Mouse (Mus musculus): ENCODE measurements at regions not wholly inside any gene's neighbourhood (a gene's known extent, or its start where the extent isn't known, plus 50 kb on each side); places are given as distances from the start of the nearest gene placed in this dataset.

- no peak for DNase-seq (ENCODE audit: low spot score in 2 of 2)
Observed at GRCm38 (mm10) chr3:120898258-120898657, 273.2 kb downstream of the Rwdd3 start.

GRCm38 (mm10) chr3:120897758-120898157, 273.7 kb downstream of the Rwdd3 start:
- no peak for DNase-seq (ENCODE audit: low spot score in 2 of 2)

DNA sequence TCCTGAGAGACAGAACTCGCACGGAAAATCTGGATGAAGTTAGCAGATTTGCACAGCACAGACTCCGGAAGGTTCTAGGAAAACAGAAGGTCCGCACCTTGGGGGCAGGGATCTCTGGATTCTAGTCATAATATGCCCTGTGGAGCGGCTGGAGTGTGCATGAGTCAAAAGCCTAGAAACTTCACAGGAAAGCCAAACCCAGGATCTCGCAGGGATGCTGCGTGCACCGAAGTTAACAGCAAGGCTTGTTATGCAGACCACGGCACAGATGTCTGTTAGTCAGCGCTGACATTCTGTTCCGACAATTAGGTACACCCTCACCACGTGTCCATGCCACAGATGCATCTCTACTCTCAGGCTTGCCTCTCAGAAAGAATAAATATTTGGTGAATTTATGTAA, 274.3 kb downstream of the Rwdd3 start:
- no peak for DNase-seq (ENCODE audit: low spot score in 2 of 2)

- DNase-seq (ENCODE audit: low spot score in 2 of 2), result no peak
Observed at GRCm38 (mm10) chr3:120886063-120886841, 285.2 kb downstream of the Rwdd3 start.

GRCm38 (mm10) chr3:120885401-120885800, 286.1 kb downstream of the Rwdd3 start:
- DNase-seq (ENCODE audit: low spot score in 2 of 2), result no peak

GRCm38 (mm10) chr3:120884189-120884588, 287.3 kb downstream of the Rwdd3 start:
- no peak for DNase-seq (ENCODE audit: low spot score in 2 of 2)

GRCm38 (mm10) chr3:120883650-120884049, 287.8 kb downstream of the Rwdd3 start:
- DNase-seq (ENCODE audit: low spot score in 2 of 2), result no peak

- DNase-seq (ENCODE audit: low spot score in 2 of 2), result no peak
Observed at GRCm38 (mm10) chr3:120879409-120879808, 292.1 kb downstream of the Rwdd3 start.

DNA sequence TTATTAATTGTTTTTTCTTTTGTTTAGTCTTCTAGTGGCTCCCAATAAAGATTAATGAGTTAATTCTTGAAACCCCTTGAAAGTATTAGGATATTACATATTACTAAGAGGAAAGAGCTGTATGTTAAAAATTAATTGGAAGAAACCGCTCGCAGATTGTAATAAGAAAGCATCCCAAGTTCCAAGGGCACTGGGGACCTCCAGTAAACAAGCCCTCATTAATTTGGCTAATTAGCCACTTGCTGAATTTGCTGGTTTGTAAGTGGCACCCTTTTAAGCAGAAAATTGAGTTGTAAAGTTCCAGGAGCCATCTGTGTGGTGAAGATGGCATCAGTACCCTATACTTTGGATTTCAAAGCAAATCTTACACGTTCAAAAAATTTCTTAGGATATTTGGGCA, 295.8 kb downstream of the Rwdd3 start:
- no peak for DNase-seq (ENCODE audit: low spot score in 2 of 2)

DNA sequence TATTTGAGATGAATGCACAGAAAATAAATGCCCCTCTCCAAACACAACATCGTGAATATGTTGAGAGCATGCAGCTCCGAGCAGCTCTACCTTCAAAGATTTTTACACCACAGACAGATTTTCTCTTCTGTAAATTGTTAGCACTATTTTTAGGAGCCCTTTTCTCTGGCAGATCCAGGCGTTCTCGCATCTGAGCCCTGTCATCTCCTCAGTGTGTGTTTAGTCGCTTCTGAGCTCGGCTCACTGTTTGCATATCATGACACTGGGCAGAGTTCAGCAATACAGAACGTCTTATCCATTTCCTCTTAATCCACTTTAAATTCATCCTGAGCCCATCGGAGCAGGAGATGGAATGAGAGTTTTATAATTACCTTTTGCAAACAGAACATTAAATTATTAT, 306.5 kb downstream of the Rwdd3 start:
- DNase-seq (ENCODE audit: low spot score in 2 of 2), result no peak

GRCm38 (mm10) chr3:120861641-120862040, 309.9 kb downstream of the Rwdd3 start:
- no peak for DNase-seq (ENCODE audit: low spot score in 2 of 2)

DNA sequence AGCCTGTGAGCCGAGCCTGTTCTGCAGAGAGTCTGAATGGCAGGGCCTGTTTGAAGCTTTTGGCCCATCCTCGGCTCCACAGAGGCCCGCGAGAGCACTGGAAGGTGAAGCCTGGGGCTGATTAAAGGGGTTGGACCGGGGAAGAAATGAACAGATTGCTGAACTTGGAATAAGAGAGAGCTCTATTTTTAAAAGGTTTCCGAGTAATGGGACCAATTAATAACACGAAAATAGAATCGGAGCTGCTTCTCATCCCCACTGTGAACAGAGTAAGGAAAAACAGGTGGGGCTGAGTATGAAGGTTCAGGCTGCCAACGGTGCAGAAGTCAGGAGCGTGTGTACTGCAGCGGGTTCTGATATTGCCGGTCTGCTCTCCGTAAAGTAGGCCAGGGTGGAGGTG, 313.2 kb downstream of the Rwdd3 start:
- DNase-seq (ENCODE audit: low spot score in 2 of 2), result no peak

- DNase-seq (ENCODE audit: low spot score in 2 of 2), result no peak
Observed at GRCm38 (mm10) chr3:120854322-120854721, 317.2 kb downstream of the Rwdd3 start.

- no peak for DNase-seq (ENCODE audit: low spot score in 2 of 2)
Observed at GRCm38 (mm10) chr3:120843623-120844022, 327.9 kb downstream of the Rwdd3 start.

GRCm38 (mm10) chr3:120823536-120823935, 348.0 kb downstream of the Rwdd3 start:
- no peak for DNase-seq (ENCODE audit: low spot score in 2 of 2)

GRCm38 (mm10) chr3:120811901-120812300, 359.6 kb downstream of the Rwdd3 start:
- DNase-seq (ENCODE audit: low spot score in 2 of 2), result no peak

DNA sequence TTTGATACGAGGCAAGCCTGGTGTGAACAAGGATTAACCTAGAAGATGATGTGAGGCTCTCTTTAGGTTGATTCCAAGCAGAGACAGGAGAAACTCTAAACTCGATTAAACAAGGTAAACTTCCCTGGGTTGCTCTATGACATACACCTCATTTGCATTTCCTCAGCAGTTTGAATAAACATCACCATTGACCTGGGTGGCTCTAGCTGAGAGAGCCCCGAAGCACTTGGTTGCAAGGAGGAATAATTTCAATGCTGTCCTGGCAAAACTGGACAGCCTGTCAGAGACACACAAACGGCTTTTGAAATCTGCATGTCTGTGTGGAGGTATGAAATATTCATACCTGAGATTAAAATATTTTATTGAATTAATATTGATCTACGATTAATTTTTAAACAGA, 361.0 kb downstream of the Rwdd3 start:
- DNase-seq (ENCODE audit: low spot score in 2 of 2), result no peak

DNA sequence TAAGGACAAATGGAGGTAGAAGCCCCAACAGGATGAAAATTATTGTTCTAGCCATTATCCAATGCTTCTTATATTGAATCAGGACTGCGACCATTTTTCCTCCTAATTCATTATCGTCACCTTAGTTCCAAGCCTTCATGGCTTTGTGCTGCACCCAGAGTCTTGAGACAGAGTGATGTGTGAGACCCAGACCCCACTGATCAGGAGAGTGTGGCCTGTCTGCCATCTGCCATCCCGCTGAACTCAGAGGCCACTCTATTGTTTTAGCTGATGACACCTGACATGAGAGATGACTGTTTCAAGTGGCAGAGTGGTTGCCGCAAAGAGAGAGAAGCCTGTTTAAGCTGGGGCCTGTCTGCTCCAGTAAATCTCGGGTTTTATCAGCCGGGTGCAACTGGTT, 361.4 kb downstream of the Rwdd3 start:
- no peak for DNase-seq (ENCODE audit: low spot score in 2 of 2)

DNA sequence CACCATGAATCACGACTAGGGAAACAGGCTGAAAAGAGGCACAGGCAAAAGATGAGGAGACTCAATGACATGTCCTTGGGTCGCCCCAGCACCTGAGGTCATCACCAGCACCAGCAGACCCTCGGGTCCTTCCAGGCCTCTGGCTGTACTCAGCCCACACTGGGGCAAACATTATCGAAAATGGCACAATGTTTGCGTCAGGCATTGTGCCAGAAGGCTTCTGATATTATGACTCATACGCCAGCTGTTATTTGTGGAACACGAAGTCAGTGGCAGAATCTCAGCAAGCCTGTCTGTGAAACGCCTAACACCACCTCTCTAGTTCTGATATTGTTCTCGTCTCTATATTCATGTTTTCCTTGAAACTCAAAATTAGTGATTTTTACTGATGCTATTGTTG, 384.8 kb downstream of the Rwdd3 start:
- no peak for DNase-seq (ENCODE audit: low spot score in 2 of 2)

DNA sequence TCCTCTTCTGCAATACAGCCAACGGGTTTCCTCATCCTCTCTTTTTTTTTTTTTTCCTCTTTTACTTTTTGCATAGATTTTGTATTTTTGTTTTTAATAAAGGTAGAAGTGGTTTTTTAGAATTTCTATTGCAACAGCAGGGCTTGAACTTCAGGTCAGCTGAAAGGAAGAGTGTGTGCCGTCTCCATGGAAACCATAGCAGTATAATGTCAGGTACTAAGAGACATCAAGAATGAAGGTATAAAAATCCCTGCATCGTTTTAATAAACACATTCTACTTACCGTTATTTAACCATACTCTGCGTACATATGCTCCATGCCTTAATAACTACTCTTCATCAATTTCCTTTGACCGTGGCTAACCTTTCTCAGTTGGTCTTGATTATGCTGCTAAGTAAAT, 390.0 kb downstream of the Rwdd3 start:
- DNase-seq (ENCODE audit: low spot score in 2 of 2), result no peak

- no peak for DNase-seq (ENCODE audit: low spot score in 2 of 2)
Observed at GRCm38 (mm10) chr3:120779091-120779490, 392.4 kb downstream of the Rwdd3 start.

- no peak for DNase-seq (ENCODE audit: low spot score in 2 of 2)
Observed at GRCm38 (mm10) chr3:120774951-120775350, 396.5 kb downstream of the Rwdd3 start.

DNA sequence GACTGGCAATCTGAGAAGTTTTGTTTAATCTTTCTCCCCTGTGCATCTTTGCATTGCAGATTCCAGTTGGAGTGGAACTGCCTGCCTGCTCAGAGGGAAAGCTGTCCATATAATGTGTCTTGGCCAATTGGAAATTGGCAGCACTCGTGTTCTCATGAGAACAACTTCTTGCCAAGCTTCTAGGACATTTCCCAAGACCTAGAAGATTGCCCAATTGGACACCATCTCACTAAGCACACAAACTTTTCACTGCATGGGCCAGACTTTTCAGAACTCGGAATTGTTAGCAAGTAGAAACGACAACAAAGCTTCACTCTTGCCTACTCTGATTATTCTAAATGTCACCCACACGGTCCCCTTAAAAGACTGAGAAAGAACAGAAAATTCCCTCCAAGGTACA, 409.8 kb downstream of the Rwdd3 start:
- peak in 1 of 2 experiments; percentile 8 for DNase-seq (ENCODE audit: low spot score in 2 of 2)

DNA sequence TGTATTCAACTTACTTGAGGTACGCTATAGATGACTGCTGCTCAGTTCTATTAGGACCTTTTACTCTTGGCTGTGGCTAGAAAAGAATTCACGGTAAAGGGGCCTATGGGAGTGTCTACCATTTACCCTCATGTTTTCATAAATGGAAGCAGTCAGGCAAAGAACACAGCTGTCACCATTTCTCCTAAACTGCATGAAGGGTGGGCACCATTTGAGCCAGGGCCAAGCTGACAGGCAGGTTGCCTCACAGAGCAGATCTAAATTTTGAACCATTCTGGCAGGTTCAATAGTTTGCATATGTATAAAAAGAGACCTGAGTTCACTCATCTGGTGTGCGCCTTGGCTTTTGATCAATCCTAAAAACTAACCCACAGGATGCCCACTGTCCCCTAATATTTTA, 410.3 kb downstream of the Rwdd3 start:
- no peak for DNase-seq (ENCODE audit: low spot score in 2 of 2)

Measured in urinary bladder, postnatal 36 days (tissue).